26 mouse cellular contexts compared by ENCODE assay signal in the genomic region with DNA sequence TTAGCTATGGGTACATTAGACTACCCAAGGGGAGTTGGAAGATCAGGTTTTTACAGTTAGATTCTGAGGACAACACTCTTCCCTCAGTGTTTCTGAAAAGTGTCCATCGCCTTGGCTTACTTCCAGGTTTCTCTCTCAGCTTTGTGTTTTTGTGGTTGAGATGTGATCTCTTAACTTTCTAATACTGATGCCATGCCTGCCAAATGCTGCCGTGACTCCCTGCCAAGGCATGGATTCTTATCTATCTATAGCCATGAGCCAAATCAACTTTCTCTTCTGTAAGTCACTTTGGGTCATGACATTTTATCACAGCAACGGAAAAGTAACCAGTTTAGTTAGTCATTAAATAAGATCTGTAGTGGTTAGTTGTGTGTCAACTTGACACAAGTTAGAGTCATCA.
A peak's percentile ranks its signal among the peaks of the same experiment; 100 is the strongest.
DNase-seq lines count a peak whose midpoint lies in the region; ATAC-seq and TF ChIP-seq lines count a peak whose summit lies in the region.
"Had no signal": no experiment of that assay in that cellular context is flagged by ENCODE, and none has a peak within 500 bp of the region (broad histone marks: within the 10 kb centered on the region; RNA-seq: fewer than 3 reads in every experiment).

No protein-coding gene starts in this region.

- H3K4me3 ChIP-seq in liver, adult 2 months (ENCODE audit: insufficient read depth, low read depth, low read length), result no peak overlapping the region
- no peak overlapping the region for H3K4me3 ChIP-seq in liver, postnatal 0 days (ENCODE audit: low read depth, low read length)
- no peak overlapping the region for H3K4me3 ChIP-seq in MEL (ENCODE audit: control insufficient read depth in 1 of 2, insufficient read depth in 1 of 2, low read depth in 2 of 2, low read length in 2 of 2)
- H3K4me3 ChIP-seq: embryonic facial prominence, embryonic 10.5 days; embryonic facial prominence, embryonic 12.5 days; forebrain, embryonic 13.5 days; forebrain, embryonic 15.5 days had no signal

- DNase-seq in liver, adult 2 months (ENCODE audit: extremely low read depth, low read depth, low spot score), result peak; percentile 38
- no peak for DNase-seq in liver, postnatal 0 days
- DNase-seq in 3T3-L1 (ENCODE audit: low read depth, low spot score) (peak; percentile 27), MEL (ENCODE audit: low read depth, low spot score) (peak; percentile 10), adipocyte (ENCODE audit: low spot score) (peak; percentile 50)
- no peak for DNase-seq in urinary bladder, adult 2 months (ENCODE audit: low spot score)
- DNase-seq in layer of hippocampus, adult 9-11 months, result no peak
- DNase-seq: adrenal gland, adult 2 months; adrenal gland, postnatal 10 days; adrenal gland, postnatal 25 days; B cell, adult 2 months; cerebellum, adult 11 months; cerebellum, adult 18-20 months; cerebellum, adult 8-10 months; cerebellum, adult 9-11 months; cerebellum, postnatal 14 days; cerebellum, postnatal 36 days; forebrain, postnatal 0 days had no signal

- H3K4me2 ChIP-seq in liver, postnatal 0 days (ENCODE audit: low read depth, low read length), result no peak overlapping the region
- H3K4me2 ChIP-seq: embryonic facial prominence, embryonic 12.5 days; forebrain, embryonic 13.5 days; forebrain, embryonic 15.5 days had no signal

- no peaks in the 10 kb centered on the region for H3K79me2 ChIP-seq in liver, adult 2 months (ENCODE audit: control insufficient read depth, insufficient read depth, low read length)
- no peaks in the 10 kb centered on the region for H3K79me2 ChIP-seq in MEL (ENCODE audit: control insufficient read depth, insufficient read depth, low read length, poor library complexity)

- H3K27ac ChIP-seq in liver, adult 2 months (replicated peaks; ENCODE audit: insufficient read depth, low read depth, low read length), result no peak overlapping the region
- H3K27ac ChIP-seq in liver, postnatal 0 days (ENCODE audit: low read depth), result no peak overlapping the region
- H3K27ac ChIP-seq in MEL (ENCODE audit: control insufficient read depth, low read depth, low read length), result no peak overlapping the region
- H3K27ac ChIP-seq: embryonic facial prominence, embryonic 10.5 days; embryonic facial prominence, embryonic 12.5 days; forebrain, embryonic 13.5 days; forebrain, embryonic 15.5 days had no signal

- TF ChIP-seq RAD21 in MEL (IDR thresholded peaks at IDR 0.05; ENCODE audit: low read depth, low read length), result no peak

- H3K36me3 ChIP-seq in liver, adult 2 months (ENCODE audit: control insufficient read depth, insufficient read depth, low read length), result no peaks in the 10 kb centered on the region
- no peaks in the 10 kb centered on the region for H3K36me3 ChIP-seq in liver, postnatal 0 days (replicated peaks; ENCODE audit: insufficient read depth, low read length)
- no peaks in the 10 kb centered on the region for H3K36me3 ChIP-seq in MEL (ENCODE audit: control insufficient read depth in 1 of 2, insufficient read depth in 2 of 2, low read length in 2 of 2)
- H3K36me3 ChIP-seq: embryonic facial prominence, embryonic 10.5 days; embryonic facial prominence, embryonic 12.5 days; forebrain, embryonic 15.5 days; G1E had no signal

- H3K9ac ChIP-seq in liver, adult 2 months (ENCODE audit: low read depth, low read length), result no peak overlapping the region
- no peak overlapping the region for H3K9ac ChIP-seq in liver, postnatal 0 days (replicated peaks)
- H3K9ac ChIP-seq in MEL (ENCODE audit: control insufficient read depth, low read depth, low read length, poor library complexity, severe bottlenecking), result no peak overlapping the region
- H3K9ac ChIP-seq: embryonic facial prominence, embryonic 12.5 days; forebrain, embryonic 13.5 days; forebrain, embryonic 15.5 days; forebrain, postnatal 0 days had no signal

- no peaks in the 10 kb centered on the region for H3K27me3 ChIP-seq in liver, adult 2 months (ENCODE audit: control insufficient read depth, insufficient read depth, low read length)
- no peaks in the 10 kb centered on the region for H3K27me3 ChIP-seq in liver, postnatal 0 days (ENCODE audit: insufficient read depth, low read length)
- H3K27me3 ChIP-seq in MEL (ENCODE audit: control insufficient read depth in 1 of 2, insufficient read depth in 2 of 2, low read length in 2 of 2), result no peaks in the 10 kb centered on the region; a peak in 1 of 4 replicates
- H3K27me3 ChIP-seq: CH12.LX; embryonic facial prominence, embryonic 12.5 days; forebrain, embryonic 13.5 days; forebrain, embryonic 15.5 days had no signal

- whole genome bisulfite sequencing in liver, adult 2 months, result 50% methylated on average over 3 of the region's 3 CpGs
- 71% methylated on average over 3 of the region's 3 CpGs for WGBS in liver, postnatal 0 days (ENCODE audit: insufficient replicate concordance)

- no peak for ATAC-seq in liver, postnatal 0 days
- ATAC-seq: activated CD4-positive, CD25-positive, alpha-beta regulatory T cell, adult 4 months; CD4-positive, CD25-positive, alpha-beta regulatory T cell, adult 4 months; forebrain, embryonic 13.5 days; forebrain, embryonic 15.5 days; forebrain, postnatal 0 days had no signal

- TF ChIP-seq EP300 in liver, postnatal 0 days (IDR thresholded peaks at IDR 0.05; ENCODE audit: low read depth), result no peak
- peak; percentile 25 to 32; a peak in 2 of 4 replicates for TF ChIP-seq EP300 in MEL (IDR thresholded peaks at IDR 0.05; ENCODE audit: low read depth in 1 of 2, low read length in 2 of 2)

- H3K4me1 ChIP-seq in liver, adult 2 months (ENCODE audit: control insufficient read depth, insufficient read depth, low read length), result no peaks in the 10 kb centered on the region
- no peaks in the 10 kb centered on the region for H3K4me1 ChIP-seq in liver, postnatal 0 days (ENCODE audit: insufficient read depth)
- 0 out of 4 replicates have a peak, but pooled peaks cover 0 to 3% of the 10 kb centered on the region in 2 experiments for H3K4me1 ChIP-seq in MEL (ENCODE audit: control insufficient read depth in 1 of 2, insufficient read depth in 2 of 2, low read length in 2 of 2)
- H3K4me1 ChIP-seq: embryonic facial prominence, embryonic 10.5 days; embryonic facial prominence, embryonic 12.5 days; forebrain, embryonic 13.5 days; forebrain, embryonic 15.5 days had no signal

- TF ChIP-seq CTCF in liver, adult 2 months (IDR thresholded peaks at IDR 0.05; ENCODE audit: low read depth, low read length), result no peak
- no peak for TF ChIP-seq CTCF in liver, postnatal 0 days (IDR thresholded peaks at IDR 0.05; ENCODE audit: low read depth)
- TF ChIP-seq CTCF in MEL (IDR thresholded peaks at IDR 0.05 in 2 of 3, conservative IDR thresholded peaks at IDR 0.05 in 1 of 3; ENCODE audit: control insufficient read depth in 1 of 3, insufficient read depth in 1 of 3, low read depth in 2 of 3, low read length in 3 of 3, poor library complexity in 1 of 3, severe bottlenecking in 1 of 3), result no peak

- H3K9me3 ChIP-seq in liver, postnatal 0 days (ENCODE audit: low read length), result no peaks in the 10 kb centered on the region
- H3K9me3 ChIP-seq in MEL (replicated peaks; ENCODE audit: insufficient read depth, low read length), result no peaks in the 10 kb centered on the region
- H3K9me3 ChIP-seq: embryonic facial prominence, embryonic 10.5 days; embryonic facial prominence, embryonic 12.5 days; forebrain, embryonic 13.5 days; forebrain, embryonic 15.5 days; G1E had no signal

- no peak for TF ChIP-seq POLR2A in liver, adult 2 months (IDR thresholded peaks at IDR 0.05; ENCODE audit: extremely low read depth, insufficient read depth, low read length)
- no peak for TF ChIP-seq POLR2A in MEL (IDR thresholded peaks at IDR 0.05; ENCODE audit: control insufficient read depth in 1 of 2, insufficient read depth in 1 of 2, low read depth in 1 of 2, low read length in 2 of 2, poor library complexity in 1 of 2)

TF ChIP-seq in MEL, 35 proteins besides CTCF, POLR2A, EP300 and RAD21:
- no peak for TF ChIP-seq MEF2A (IDR thresholded peaks at IDR 0.05; ENCODE audit: extremely low read depth, insufficient replicate concordance, low read depth, low read length, poor library complexity, severe bottlenecking)
- TF ChIP-seq ELF1 (IDR thresholded peaks at IDR 0.05; ENCODE audit: low read depth, low read length), result no peak
- TF ChIP-seq SMC3 (IDR thresholded peaks at IDR 0.05; ENCODE audit: low read depth, low read length), result no peak
- no peak for TF ChIP-seq ZKSCAN1 (IDR thresholded peaks at IDR 0.05; ENCODE audit: low read depth, low read length)
- TF ChIP-seq NELFE (IDR thresholded peaks at IDR 0.05; ENCODE audit: low read depth, low read length), result no peak
- TF ChIP-seq MAZ (IDR thresholded peaks at IDR 0.05; ENCODE audit: low read depth, low read length), result no peak

Comparison
In these comparisons a context has a peak if more than half of its experiments do, and no peak if none do; other contexts are left out.
1. DNase-seq: peak in liver, adult 2 months (single experiment), 3T3-L1 (single experiment), MEL (single experiment) and adipocyte (single experiment); none in liver, postnatal 0 days (single experiment), urinary bladder, adult 2 months (single experiment) and layer of hippocampus, adult 9-11 months (single experiment).